Mouse (Mus musculus) myocyte (in vitro differentiated cells): ENCODE data around the gene Zfp790.

ENCODE experiments used
- CEBPB ChIP-seq: IDR thresholded peaks from 2 replicates; pipeline ENCODE4 v1.6.1; 2011; ENCODE audit warnings: mild to moderate bottlenecking, moderate library complexity; ENCODE audit not compliant: poor library complexity, insufficient read depth, severe bottlenecking
- MAX ChIP-seq: IDR thresholded peaks from one replicate; pipeline ENCODE4 v1.6.1; 2011; ENCODE audit warnings: low read depth, mild to moderate bottlenecking, control low read depth
- MYOG ChIP-seq, 3 experiments: IDR thresholded peaks; one replicate each; pipeline ENCODE4 v1.6.1; 2011; ENCODE audit warnings: control low read depth in 2 of 3, low read depth in 2 of 3, mild to moderate bottlenecking in 2 of 3; ENCODE audit not compliant: insufficient read length in 2 of 3, control insufficient read depth in 1 of 3, insufficient read depth in 1 of 3
- POLR2A ChIP-seq: IDR thresholded peaks from one replicate; pipeline ENCODE4 v1.6.1; 2011; ENCODE audit warnings: low read depth, mild to moderate bottlenecking, control low read depth, moderate library complexity; ENCODE audit not compliant: insufficient read length
- POLR2AphosphoS2 ChIP-seq: IDR thresholded peaks from one replicate; pipeline ENCODE4 v1.6.1; 2011; ENCODE audit warnings: low read depth, control low read depth; ENCODE audit not compliant: insufficient read length
- SRF ChIP-seq: IDR thresholded peaks from one replicate; pipeline ENCODE4 v1.6.1; 2011; ENCODE audit warnings: low read depth; ENCODE audit not compliant: control insufficient read depth, insufficient read length
- TCF12 ChIP-seq: IDR thresholded peaks from one replicate; pipeline ENCODE4 v1.6.1; 2011; ENCODE audit warnings: mild to moderate bottlenecking, control low read depth; ENCODE audit not compliant: poor library complexity, insufficient read depth, severe bottlenecking
- USF1 ChIP-seq: IDR thresholded peaks from one replicate; pipeline ENCODE4 v1.6.1; 2011; ENCODE audit warnings: low read depth, mild to moderate bottlenecking, control low read depth, moderate library complexity

GRCm38 (mm10) chr7:29812244-29812643 lies 3.7 kb upstream of the Zfp790 start:
- no peak for TF ChIP-seq POLR2A
- no peak for TF ChIP-seq TCF12
- TF ChIP-seq MYOG (IDR thresholded peaks at IDR 0.05; ENCODE audit: control insufficient read depth in 1 of 3, insufficient read depth in 1 of 3, insufficient read length in 2 of 3, low read depth in 2 of 3): peak in 2 of 3 experiments; percentile 71 to 74
- TF ChIP-seq MAX: no peak
- no peak for TF ChIP-seq POLR2AphosphoS2
- TF ChIP-seq CEBPB: no peak
- no peak for TF ChIP-seq SRF
- no peak for TF ChIP-seq USF1
